Mouse (Mus musculus): Measurements from ENCODE around the gene Adcy2. TPM values are rescaled to one million over a fixed set of nuclear protein-coding genes. Genes with fewer than 3 reads are reported as not detected.

The Adcy2 gene
- total RNA-seq, 2 experiments from 2014 or later = 27.6 to 46.7 TPM

DNA sequence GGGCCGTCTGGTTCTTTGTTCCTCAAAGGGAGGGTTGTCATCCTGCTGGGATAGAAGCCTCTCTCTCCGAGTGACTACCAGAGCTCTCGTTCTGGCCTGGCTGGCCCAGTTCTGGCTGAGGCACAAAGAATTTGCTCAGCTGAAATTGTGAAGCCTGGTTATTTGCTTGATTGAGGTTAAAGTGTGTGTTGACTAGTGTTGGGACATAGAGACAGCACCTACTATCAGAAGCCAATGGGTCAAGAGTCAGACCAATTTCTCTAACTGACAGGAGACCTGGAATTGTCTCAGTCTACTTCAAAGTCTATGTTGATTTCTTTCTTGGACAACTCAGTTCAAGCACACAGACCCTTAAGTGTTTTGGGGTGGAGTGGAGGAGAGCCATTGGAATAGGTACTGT lies 372.3 kb downstream of the Adcy2 start:
- DNase-seq = no peak

DNA sequence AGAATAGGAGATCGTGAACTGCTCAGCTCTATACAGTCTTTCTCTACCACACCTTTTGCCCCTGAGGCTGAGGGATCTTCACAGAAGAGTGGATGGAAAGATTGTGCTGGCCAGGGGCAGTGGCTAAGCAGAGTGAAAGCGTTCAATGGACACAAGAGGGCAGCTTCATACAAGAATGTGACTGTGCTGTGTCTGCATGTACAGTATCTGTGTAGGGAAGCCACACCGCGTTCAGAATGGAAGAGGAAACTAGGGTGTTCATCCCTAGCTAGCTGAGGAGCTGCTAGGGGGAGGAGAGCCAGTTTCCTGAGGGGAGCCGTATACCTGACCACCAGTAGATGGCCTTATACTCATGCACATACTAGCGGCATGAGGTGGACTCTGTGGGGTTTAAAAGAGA lies 376.5 kb downstream of the Adcy2 start:
- no peak for DNase-seq

GRCm38 (mm10) chr13:68607652-68608405 lies 391.5 kb downstream of the Adcy2 start:
- DNase-seq = no peak

- DNase-seq = no peak
These were observed 393.6 kb downstream of the Adcy2 start for GRCm38 (mm10) chr13:68605689-68606126.

- no peak for DNase-seq
These were observed 396.3 kb downstream of the Adcy2 start for GRCm38 (mm10) chr13:68603085-68603484.

DNA sequence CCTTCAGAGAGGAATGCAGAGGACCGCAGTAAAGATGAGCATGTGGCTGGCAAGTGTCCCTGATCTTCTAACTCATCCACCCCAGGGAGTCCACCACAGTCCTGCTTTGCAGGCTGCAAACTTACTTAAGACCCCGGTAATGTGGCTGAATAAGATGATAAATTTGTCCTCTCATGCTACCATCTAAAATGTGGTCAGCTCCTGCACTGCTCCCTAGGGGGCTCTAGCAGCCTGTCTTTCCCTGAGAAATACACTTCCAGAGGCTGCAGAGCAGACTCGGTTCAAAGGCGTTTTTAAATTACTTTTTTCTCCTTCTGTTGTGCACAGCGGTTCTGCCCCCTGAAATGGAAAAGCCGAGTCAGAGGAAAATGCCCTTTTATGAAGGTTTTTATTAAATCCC lies 398.2 kb downstream of the Adcy2 start:
- no peak for DNase-seq

GRCm38 (mm10) chr13:68598953-68599352 lies 400.4 kb downstream of the Adcy2 start:
- DNase-seq = no peak

DNA sequence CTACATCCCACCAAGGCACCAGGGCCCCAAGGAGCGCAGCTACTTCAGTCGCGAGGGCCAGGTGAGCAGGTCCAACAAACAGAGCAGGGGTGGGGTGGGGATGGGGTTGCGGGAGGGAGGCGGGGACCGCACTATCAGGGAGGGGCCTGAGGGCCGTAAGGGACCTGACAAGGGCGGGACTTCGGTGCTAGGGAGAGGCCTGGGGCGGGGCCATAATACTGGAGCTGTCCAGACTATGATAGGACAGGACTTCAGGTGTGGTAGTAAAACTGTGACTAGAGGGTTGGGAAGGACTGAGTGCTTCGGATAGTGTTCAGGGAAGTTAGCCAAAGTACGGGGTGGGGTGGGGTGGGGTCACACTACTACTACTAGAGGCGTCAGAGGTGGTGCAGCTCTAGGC lies 401.7 kb downstream of the Adcy2 start:
- no peak for DNase-seq

GRCm38 (mm10) chr13:68597199-68597598 lies 402.1 kb downstream of the Adcy2 start, which contains the start of gene 1700001L19Rik:
1700001L19Rik (plus strand) TSS chr13:68597421.
- no peak for DNase-seq

- DNase-seq = no peak
These were observed 405.5 kb downstream of the Adcy2 start for GRCm38 (mm10) chr13:68593797-68594196.

DNA sequence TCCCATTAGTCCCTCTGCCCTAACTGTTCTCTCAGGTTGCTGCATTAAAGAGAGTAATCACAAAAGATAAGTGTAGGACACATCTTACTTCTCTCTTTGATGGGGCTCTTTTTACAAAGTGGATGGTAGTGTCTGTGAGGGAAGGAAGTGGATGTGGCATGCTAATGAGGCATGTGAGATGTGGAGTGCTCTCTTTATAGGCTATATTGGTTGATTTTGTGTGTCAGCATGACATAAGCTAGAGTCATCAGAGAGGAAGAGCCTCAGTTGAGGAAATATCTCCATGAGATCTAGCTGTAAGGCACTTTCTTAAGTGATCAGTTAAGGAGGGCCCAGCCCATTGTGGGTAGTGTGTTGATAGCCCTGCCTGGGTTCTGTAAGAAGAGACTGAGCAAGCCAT lies 411.0 kb downstream of the Adcy2 start:
- no peak for DNase-seq

DNA sequence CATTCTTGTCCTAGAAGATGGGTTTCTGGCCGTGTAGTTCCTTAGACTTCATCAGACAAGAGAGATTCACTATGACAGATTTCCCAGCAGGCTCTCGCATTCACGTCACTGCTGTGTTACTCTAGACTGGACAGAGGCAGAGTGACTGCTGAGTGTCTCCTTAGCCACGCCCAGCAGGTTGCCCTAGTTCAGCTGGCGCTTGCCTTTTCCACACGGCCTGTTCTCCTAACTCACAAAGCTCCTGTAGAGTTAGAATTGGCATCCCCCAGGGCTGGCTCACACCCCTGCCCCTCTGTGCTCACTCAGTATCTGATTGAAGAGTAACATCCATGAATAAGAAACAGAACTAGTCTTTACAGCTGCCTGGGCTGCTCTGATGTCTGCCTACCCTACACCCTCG lies 413.9 kb downstream of the Adcy2 start:
- no peak for DNase-seq

DNA sequence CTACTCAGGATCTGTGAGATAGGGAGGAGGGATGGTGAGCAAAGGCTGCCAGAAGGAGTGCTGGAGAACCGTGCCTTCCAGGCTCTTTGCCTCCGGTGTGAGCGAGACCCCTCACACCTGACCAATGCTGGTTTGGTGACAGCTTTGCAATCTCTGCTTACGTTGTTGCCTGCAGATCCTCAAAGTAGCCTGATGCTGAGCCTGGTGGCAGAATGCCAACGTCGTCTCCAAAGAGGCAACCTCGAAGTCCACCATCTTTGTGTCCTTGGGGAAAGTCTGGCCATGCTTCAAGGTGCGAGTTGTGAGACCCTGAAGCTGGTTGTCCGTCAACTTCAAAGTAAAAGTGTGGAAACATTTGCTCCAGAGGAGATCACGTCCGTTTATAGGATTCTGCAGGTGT lies 415.4 kb downstream of the Adcy2 start:
- DNase-seq = no peak

- no peak for DNase-seq
These were observed 416.9 kb downstream of the Adcy2 start for GRCm38 (mm10) chr13:68582517-68582780.

GRCm38 (mm10) chr13:68581747-68582516 lies 417.4 kb downstream of the Adcy2 start, which contains the start of the genes Mtrr and Fastkd3:
Mtrr (minus strand) TSS chr13:68582149.
Fastkd3 (plus strand) TSS chr13:68582234.
- DNase-seq = peak; percentile 99

DNA sequence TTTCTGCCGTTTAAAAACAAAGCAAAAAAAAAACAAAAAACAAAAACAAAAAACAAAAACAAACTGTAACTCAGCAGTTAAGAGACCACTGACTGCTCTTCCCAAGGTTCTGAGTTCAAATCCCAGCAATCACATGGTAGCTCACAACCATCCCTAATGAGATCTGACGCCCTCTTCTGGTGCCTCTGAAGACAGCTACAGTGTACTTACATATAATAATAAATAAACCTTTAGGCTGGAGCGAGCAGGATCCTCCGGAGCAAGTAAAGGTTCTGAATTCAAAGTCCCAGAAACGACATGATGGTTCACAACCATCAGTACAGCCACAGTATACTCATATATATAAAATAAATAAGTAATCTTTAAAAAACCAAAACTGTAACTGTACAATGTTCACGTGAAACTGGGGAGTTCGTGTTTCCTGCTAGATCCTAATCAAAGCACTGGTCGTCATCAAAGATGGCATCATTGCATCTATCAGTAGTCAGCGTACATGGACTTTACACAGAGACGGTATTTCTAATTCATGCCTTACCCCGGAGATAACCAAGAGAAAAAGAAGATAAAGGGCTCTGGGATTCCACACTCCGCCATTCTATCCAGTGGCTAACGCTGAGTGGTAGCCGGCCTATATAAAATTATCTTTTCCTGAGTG lies 418.1 kb downstream of the Adcy2 start:
- DNase-seq = no peak

GRCm38 (mm10) chr13:68577945-68578344 lies 421.4 kb downstream of the Adcy2 start:
- no peak for DNase-seq

- no peak for DNase-seq
These were observed 424.9 kb downstream of the Adcy2 start for GRCm38 (mm10) chr13:68574398-68574797.

DNA sequence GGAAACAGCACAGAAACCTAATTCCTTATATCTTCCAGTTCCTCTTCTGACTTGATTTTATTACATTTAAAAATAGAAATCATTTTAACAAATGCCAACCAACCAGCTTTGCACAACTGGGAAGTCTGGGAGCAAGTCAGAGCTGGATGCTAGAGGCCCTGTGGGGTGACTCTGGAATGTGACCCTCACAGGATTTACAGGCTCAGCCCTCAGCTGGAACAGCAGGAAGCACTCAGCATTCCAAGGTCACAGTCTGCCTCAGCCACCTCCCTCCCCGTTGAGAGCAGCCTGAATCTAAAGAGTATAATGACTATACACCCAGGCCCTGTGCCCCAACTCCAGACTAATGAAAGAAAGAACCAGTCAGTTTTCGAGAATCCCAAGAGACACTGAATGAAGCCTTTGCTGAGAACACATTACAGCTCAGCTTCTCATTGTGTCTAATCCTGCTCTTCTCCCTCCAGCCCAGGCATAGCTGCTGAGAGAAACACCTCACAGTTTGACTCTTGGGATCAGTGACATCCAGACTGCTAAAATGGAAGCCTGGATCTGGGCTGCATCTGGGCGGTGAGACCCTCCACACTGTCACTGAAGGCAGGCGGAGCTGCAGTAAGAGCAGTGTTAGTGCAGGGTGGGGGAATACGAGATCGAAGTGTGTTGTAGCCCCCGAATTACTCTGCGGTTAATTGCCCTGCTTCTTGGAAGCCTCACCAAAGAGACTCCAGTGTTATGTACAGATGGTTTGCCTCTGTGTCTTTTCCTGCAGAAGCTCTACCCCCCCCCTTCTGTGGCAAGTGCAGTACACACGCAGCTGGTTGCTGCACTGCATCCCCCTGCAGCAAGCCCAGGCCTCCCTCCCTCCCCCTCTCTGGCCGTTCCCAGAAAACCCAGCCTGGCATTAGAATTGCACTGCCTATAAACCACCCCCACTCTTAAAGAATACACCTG lies 426.1 kb downstream of the Adcy2 start:
- no peak for DNase-seq

DNA sequence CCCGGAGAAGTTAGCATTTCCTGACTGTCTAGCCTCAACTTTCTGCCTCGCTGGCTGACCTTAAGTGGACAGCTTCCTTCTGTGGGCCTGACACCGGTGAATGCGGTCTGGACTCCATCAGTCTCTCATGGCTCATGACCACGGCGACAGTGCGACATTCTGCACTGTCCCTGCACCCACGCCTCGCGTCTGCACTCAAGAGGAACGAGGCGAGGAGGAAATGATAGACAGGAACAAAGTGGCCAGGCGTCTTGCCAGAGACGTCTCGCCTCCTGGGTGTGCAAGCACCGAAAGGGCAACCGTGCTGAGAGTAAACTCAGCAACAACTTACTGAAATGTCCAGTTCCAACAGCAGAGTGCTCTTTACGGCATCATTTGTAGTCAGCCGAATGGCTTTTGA lies 427.1 kb downstream of the Adcy2 start:
- no peak for DNase-seq

All from gastrocnemius, postnatal 10 days (tissue).